Mouse (Mus musculus) heart, postnatal 0 days (tissue): Measurements from ENCODE around the gene Sp100.

Experiments used
- CTCF ChIP-seq: IDR thresholded peaks from 2 replicates; pipeline ENCODE4 v1.5.1; 2016; ENCODE audit warnings: antibody characterized with exemption, control low read depth, low read depth
- EP300 ChIP-seq: IDR thresholded peaks from 2 replicates; pipeline ENCODE4 v1.6.1; 2016; ENCODE audit warnings: antibody characterized with exemption, low read depth

- TF ChIP-seq CTCF (no peak), EP300 (no peak)
Measured at GRCm38 (mm10) chr1:85705552-85705951, 55.8 kb downstream of the Sp100 start.
